Mouse (Mus musculus): ENCODE measurements around the gene Rfx4.

Rfx4 gene

DNA sequence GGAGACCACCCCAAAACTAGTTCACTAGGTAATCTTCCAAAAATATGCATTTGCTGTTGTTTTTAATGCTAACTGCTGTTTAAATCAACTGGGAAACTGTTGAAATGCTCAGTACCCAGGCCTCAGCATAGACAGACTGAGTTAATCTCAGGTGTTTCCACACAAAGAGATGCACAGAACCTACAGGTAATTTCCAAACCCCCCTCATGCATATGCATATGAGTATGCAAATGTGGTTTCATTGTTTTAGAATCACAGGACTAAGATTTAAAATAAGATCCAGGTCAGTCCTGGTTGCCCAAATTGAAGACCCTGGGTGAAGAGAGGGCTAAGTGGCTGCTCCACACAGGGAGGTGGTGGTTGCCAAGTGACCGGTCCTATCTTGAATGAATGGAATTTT is 157.3 kb downstream of the Rfx4 start:
- no peak for DNase-seq

DNA sequence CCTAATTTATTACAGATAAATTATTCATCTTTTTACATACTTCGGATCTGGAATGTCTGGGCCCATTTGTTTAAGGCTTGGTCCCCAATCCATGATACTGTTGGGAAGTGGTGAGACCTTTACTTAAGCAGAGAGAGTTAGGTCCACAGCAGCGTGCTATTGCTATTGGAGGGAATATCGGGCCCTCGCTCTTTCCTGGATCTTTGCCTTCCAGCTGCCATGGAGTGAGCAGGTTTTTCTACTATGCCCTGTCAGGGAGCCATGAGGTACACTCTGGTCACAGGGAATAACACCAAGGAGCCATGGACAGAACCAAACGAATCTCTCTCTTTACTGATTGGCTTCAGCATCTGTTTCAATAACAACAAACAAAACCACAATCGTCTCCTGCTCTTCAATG is 159.6 kb downstream of the Rfx4 start:
- DNase-seq = no peak

DNA sequence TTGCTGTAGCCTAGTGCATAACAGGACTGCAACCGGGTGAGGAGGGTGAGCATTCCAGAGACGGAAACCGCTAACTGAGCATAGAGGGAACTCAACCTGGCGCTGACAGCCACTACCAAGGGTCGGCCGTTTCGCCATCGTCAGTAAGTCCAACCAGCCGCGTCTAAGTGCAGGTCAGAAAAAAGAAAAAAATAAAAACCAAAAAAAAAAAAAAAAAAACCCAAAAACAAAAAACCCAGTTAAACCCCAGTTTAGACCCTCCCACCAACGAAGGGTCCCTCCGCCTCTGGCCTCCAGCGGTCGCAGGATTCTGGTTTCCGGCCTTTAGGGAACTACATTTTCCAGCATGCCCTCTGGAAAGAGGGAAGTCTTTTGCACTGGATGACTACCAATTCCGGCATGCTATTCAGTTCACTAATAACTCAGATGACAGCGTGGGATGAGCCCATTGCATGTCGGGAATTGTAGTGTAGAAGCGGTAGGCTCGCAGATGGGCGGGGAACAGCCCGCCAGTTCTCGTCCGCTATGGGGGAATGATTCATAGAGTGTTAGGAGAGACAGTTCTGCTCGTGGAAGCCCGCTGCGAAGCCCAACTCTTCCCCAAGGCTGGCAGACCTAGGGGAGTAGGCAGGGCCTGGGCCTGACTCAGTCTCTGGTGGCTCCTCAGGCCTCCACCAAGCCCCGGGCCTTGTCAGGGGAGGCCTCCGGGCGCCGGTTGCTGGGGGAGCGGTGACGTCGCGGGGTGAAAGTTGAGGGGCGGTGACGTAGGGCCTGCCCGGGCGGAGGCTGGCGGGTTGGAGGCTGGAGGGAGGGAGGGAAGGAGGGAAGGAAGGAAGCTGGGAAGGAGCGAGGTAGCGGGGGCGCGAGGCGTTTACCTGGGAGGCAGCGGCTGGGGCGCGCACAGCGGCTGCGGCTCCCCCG is 161.2 kb downstream of the Rfx4 start, which contains the start of gene Ric8b:
Gene Ric8b, plus strand, starts transcription at position 807 of the 921 bp plus-strand sequence.
- peak; percentile 96 to 99 for DNase-seq

DNA sequence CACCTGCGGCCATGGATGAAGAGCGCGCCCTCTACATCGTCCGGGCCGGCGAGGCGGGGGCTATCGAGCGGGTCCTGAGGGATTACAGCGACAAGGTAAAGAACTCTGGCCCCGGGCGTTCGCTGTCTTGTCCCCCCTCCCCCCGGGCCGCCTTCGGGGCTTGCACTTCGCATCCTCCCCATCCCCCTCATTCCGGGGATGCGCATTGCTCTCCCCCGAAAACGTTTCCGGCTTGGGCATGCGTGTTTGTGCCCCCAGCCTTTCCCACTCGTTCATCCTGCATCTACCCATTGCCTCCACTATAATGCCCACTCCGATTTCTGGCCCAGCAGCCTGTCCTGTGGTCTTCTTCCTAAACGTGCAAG is 161.9 kb downstream of the Rfx4 start:
- peak in 1 of 2 experiments; percentile 78 for DNase-seq

DNA sequence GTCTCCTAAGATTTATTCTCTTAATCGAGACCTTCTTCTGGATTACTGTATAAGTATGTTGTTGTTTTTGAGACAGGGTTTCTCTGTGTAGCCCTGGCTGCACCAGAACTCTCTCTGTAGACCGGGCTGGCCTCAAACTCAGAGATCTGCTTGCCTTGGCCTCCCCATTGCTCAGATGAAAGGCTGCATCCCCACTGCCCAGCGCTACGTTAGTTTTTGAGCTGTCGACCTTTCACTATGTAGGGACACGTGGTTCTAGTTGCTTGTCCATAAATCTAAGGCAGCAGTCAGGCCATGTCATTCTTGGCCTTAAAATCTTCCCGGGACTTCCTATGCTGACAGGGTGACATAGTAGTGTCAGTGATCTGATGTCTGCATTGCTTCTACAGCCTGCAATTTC is 170.5 kb downstream of the Rfx4 start:
- DNase-seq = no peak

DNA sequence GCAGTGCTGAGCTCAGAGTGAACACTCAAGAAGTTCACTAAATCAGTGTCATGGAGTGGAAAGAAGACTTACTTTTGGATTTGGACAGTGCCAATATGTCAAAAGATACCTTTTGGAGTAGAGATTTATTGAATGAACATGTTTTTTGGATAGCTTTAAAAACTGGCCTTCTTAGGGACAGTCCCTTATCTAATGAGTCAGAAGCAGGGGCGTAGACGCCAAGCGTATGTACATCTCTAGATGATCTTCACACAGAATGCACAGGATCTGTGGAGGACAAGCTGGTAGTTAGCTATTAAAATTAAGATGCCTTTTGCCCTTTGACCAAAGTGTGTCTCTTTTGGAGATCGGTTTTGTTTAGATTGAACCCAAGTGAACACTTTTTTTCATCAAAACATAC is 171.0 kb downstream of the Rfx4 start:
- no peak for DNase-seq

DNA sequence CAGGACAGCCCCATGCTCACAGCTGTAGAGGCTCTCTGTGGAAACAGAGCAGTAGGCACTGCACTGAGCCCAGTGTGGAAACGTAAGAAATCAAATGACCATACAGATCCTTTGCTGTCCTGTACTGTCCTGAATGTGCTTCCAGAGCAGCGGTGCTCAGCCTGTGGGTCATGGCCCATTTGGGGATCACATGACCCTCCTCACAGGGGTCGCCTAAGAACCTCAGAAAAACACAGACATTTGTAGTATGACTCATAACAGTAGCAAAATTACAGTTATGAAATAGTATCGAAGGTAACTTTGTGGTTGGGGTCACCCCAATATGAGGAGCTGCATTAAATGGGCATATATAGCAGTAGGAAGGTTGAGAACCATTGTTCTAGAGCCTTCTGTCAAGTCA is 172.6 kb downstream of the Rfx4 start:
- no peak for DNase-seq

DNA sequence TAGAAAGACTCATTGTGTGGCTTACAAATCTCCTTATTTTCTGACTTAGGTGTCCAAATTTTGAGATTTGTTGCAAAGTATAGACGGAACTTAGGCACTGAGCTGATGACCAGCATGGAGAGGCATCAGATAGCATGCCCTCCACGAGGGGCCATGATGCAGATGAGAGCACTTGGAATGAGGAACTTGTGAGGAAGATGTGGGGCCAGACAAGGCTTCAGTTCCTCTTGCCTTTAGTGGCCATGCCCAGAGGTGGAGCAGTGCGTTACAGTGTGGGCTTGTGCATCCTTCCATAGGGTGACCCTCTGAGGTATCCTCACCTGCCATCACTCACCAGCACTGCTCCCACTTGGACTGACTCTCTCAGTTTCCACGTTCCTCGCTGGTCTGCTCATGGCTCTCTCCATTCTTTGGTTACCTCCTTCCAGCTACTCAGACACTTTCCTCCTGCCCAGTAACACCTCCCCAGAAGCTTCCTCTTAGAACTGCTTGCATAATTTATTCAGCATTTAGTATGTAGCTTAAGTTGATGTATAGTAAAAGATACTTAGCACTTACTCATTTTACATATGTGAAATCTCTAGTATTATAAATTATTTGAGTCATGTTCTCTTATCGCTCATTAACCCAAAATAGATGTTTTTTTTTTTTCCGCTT is 179.8 kb downstream of the Rfx4 start:
- no peak for DNase-seq

DNA sequence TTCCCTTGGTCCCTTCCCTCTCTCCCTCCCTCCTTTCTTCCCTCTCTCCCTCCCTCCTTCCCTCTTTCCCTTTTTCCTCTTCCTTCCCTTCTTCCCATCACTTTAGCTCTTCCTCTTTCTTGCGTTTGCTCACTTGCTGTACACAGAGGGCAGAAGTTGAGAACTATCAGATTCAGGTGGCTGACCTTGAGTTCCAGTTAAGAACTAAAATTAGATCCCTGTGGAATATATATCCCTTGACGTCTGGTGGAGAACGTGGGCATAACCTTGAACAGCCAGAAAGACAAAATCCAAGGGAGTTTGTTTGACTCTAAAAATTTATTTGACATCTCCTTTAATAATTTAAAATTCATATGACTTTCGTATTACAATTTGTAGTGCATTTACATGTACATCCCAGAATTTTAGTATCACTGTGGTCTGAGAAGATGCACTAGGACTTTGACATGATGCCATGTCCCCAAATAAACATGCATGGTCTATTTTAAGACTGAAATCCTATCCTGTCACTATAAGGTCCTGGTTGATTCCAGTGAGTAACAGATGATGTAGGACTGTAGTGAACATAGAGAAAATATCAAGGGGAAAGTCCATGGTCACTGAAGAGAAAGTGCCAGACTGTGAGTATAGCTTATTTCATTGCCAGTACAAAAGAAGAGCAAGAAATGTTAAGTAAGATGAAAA is 181.1 kb downstream of the Rfx4 start:
- DNase-seq = no peak

DNA sequence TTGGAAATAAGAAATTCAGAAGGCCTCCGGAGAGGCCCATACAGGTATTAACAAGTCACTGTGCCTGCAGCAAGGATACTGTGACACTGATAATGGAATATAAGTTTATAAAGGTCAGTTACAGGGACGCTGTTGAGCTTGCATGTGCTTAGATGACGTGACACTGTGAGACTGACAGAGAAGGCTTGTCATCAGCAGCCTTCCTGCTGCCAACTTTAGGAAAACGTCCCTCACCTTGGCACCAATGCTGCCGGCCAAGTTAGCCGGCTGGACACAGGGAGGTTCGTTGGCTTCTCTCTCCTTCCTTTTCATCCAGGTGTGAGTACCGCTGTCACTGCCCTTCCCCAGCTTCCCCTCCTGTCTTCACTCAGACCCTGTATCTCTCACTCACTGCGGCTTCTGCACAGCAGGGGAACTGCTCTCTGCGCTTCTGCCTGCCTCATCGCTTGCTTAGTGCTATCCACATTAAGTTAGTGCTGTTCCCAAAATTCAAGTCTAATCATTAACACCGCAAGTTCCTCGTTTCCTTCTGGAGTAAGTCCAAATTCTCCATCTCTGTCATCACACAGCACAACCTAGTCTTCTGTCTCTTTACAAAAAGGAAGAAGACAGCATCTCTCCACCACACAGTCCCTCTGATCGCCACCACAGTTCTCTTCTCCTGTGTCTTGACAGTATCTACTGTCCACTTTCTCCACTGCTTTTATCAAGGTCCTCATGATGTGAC is 182.4 kb downstream of the Rfx4 start:
- DNase-seq = no peak

DNA sequence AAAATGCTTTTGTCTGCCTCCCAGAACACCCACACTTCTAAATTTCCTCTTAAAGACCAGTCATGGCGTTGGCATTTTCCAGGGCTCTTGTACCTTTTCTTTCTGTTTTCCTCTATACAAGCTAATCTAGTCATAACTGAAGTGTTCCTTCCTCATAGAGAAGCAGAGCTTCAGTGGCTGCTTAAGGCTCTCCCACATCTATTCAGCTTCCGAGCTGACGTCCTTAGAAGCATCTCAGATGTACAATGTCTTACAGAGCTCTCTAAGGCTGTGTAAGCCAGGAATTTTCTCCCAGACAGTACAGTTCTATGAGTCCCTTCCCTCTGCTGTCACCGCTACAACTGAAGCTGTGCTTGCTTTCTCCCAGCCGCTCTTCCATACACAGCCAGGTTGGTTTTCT is 183.0 kb downstream of the Rfx4 start:
- no peak for DNase-seq

DNA sequence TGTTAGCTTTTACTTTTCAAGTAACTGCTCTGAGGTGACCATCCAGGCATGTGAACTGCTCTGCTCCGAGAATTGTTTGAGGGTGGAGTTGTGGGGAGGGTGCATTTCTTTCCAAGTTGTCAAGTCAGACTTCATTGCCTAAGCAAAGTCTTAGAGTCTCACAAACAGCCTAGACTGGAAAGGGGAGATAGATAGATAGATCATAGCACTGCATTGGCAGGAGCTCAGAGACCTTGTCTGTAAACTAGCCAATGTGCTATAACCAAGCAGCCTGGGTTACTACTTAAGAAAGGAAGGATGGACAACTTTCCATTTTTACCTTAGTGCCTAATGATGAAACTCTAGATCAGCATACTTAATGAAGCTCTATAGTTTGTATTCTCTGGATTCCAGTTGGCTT is 184.5 kb downstream of the Rfx4 start:
- DNase-seq = no peak

DNA sequence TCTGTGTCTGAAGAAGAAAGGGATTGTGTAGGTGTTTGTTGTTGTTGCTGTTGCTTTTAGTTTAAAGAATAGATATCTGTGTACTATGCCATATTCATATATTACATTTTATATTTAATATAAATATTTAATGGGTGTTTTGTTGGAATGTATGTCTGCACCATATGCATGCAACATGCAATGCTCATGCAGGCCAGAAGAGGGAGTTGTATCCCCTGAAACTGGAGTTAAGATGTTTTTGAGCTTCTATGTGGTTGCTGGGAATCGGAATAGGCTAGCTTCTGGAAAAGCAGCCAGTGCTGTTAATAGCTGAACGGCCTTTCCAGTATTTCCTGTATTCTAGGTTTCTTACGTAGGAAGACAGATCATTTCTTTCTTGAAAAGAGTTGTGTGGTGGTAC is 189.8 kb downstream of the Rfx4 start:
- no peak for DNase-seq

DNA sequence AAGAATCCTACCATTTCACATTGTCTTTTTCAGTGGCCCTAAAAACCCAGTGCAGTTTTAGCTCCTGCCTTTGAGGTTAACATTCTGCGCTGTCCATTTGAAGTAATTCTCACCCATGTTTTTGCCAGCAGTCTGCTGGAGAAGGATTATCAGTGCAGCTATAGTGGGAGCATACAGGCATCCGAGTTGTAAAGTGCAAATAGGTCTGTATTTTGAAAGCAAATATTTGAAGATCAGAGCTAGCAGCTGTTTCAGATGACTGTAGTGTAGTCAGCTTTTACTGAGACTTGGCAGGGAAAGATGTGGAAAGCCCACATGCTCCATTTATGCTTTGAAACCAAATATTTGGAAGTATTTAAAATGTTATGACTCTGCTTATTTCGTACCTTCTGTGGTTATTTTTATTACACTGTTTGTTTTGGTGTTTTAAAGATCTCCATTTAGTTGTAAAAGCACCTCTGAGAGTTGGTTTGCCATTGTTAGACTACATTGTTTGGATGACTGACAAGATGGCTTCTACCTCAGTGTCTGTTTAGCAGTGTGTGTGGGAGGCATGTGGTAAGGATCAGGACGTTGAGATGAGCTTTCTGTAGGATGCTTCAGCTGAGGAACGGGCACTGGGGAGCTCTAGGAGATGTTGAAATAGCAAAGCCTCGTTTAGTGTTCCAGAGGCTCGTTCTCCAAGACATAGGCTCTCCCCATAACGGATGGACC is 193.3 kb downstream of the Rfx4 start:
- DNase-seq = no peak

DNA sequence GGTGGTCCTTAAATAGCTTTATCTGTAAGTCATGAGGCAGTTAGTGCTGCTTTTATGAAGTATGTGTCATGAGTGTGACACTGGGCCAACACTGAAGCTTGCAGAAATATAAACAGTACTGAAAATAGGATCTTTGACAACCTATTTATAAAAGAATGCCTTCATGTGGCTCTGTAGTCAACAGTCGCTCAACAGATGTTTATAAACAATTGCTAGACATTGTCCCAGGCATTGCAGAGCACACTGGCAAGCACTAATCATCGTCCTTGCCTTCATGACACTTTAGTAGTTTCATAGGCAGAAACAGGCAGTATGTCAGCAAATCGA is 193.8 kb downstream of the Rfx4 start:
- DNase-seq = no peak

DNA sequence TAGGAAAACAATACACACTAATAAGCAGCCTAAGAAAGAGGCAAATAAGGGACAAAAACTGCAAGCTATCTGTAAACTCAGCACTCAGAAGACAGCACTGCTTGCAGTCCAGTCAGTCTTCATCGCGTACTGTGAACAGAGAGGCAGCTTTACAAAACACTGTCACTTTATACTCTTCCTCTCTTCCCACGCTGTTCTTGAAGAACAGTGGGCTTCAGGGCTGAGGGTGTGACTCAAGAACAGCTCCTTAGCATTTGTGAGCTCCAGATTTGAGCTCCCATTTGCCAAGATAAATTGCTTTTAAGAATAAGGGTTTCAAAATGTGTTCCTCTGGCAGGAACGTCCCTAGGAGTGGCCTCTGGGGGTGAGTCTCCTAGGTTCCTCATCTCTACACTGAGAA is 194.5 kb downstream of the Rfx4 start:
- no peak for DNase-seq

DNA sequence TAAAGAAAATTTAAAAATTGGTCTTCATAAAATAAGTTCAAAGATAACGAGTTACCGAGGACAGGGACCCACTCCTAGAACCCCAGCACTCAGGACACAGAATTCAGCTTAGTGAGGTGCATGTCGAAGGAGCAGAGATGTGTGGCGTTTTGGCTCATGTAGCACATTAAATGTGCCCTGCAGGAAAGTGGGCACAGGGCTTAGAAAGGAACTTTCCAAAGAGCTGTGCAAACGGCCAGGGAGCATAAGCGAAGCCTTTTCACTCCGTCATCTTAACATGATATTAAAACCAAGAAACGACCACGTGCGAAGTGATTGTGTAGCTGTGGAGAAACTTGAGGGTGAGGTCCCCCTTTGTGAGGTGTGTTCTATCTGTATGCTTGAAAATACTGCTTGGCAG is 198.4 kb downstream of the Rfx4 start:
- DNase-seq = no peak

Data from cerebellum, postnatal 14 days (tissue).